Mouse (Mus musculus): ENCODE results near the gene Gm17428.

GRCm38 (mm10) chr14:54930431-54930830 is 46.3 kb upstream of the Gm17428 start:
- TF ChIP-seq CTCF (IDR thresholded peaks at IDR 0.05; ENCODE audit: low read depth) = no peak
- TF ChIP-seq EP300 (optimal IDR thresholded peaks at IDR 0.05) = no peak
